Mouse (Mus musculus) limb, embryonic 11.5 days (tissue): ENCODE results near the gene Pclaf. TPM values are rescaled to one million over a fixed set of nuclear protein-coding genes. Genes with fewer than 3 reads are reported as not detected.

Experiments
- ATAC-seq: fragments of 200-750 bp; cut with Nextera tagmentation; 2 replicates; pipeline ENCODE4 v1.8.0; 2017; ENCODE audit warnings: low read depth; ENCODE audit not compliant: insufficient number of reproducible peaks, low FRiP score, low TSS enrichment
- DNase-seq: peaks from one replicate; pipeline ENCODE4 v3.0.0-alpha.2; 2015; ENCODE audit warnings: low spot score
- H3K27ac ChIP-seq: fragments of 300-500 bp; sonication (generic); replicated peaks from 2 replicates; pipeline ENCODE4 v1.5.1; 2014; ENCODE audit warnings: low read depth, mild to moderate bottlenecking, low read length
- H3K27me3 ChIP-seq: fragments of 300-500 bp; sonication (generic); 2 replicates; pipeline ENCODE4 v1.6.1; 2014; ENCODE audit warnings: mild to moderate bottlenecking, low read length, mixed read lengths; ENCODE audit not compliant: control insufficient read depth, insufficient read depth
- H3K36me3 ChIP-seq: fragments of 300-500 bp; sonication (generic); 2 replicates; pipeline ENCODE4 v1.6.1; 2014; ENCODE audit warnings: mild to moderate bottlenecking, low read length, moderate library complexity, mixed read lengths; ENCODE audit not compliant: control insufficient read depth, insufficient read depth
- H3K4me1 ChIP-seq: fragments of 300-500 bp; sonication (generic); 2 replicates; pipeline ENCODE4 v1.6.1; 2014; ENCODE audit warnings: low read length, mixed read lengths; ENCODE audit not compliant: control insufficient read depth, insufficient read depth
- H3K4me2 ChIP-seq: fragments of 300-500 bp; sonication (generic); 2 replicates; pipeline ENCODE4 v1.6.1; 2014; ENCODE audit warnings: low read depth, mild to moderate bottlenecking, moderate library complexity; ENCODE audit not compliant: severe bottlenecking
- H3K4me3 ChIP-seq: fragments of 300-500 bp; sonication (generic); 2 replicates; pipeline ENCODE4 v1.5.1; 2014; ENCODE audit warnings: low read depth, low read length
- H3K9ac ChIP-seq: fragments of 300-500 bp; sonication (generic); 2 replicates; pipeline ENCODE4 v1.6.1; 2014; ENCODE audit warnings: mild to moderate bottlenecking, low read length
- H3K9me3 ChIP-seq: fragments of 300-500 bp; sonication (generic); 2 replicates; pipeline ENCODE4 v1.6.1; 2016; ENCODE audit warnings: low read length; ENCODE audit not compliant: control insufficient read depth
- WGBS: fragments of 180-500 bp; shearing (Covaris S2); extraction: QIAGEN DNeasy Blood & Tissue Kit; methylation state at CpG from one replicate; pipeline ENCODE4 v1.1.7; 2014; 5-methylcytosine and 5-hydroxymethylcytosine counted together
- polyA plus RNA-seq: library from polyadenylated mRNA; unstranded; fragments of >200 nt; fragmentation: Nextera tagmentation; extraction: Ambion mirVana; gene quantifications from 2 replicates; pipeline ENCODE4 v1.2.1, GENCODE M21; 2014

Pclaf gene
- polyA plus RNA-seq, 1 experiment from 2014 or later = 280 TPM

DNA sequence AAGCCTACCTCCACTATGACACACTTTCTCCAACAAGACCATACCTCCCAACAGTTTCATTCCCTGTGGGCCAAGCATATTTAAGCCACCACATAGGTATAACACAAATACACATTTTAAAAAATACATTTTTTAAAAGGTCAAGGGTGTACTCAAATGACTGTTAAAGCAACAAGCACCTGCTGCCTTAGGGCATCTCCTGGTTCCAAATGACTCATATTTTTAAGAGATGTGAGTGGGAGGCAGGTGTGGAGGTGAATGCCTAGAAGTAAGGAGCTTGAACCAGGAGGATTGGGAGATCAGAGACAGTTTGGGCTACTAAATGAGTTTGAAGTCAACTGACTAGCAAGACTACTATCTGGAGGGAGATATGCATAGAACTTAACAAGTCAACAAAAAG, 39.8 kb downstream of the Pclaf start:
- ATAC-seq (no peak), DNase-seq (no peak)
- Histone ChIP-seq H3K27ac (no peak overlapping the region), H3K27me3 (no peaks in the 10 kb centered on the region), H3K9ac (no peak overlapping the region), H3K9me3 (no peaks in the 10 kb centered on the region), H3K4me3 (no peak overlapping the region), H3K36me3 (no peaks in the 10 kb centered on the region), H3K4me1 (no peaks in the 10 kb centered on the region), H3K4me2 (no peak overlapping the region)

DNA sequence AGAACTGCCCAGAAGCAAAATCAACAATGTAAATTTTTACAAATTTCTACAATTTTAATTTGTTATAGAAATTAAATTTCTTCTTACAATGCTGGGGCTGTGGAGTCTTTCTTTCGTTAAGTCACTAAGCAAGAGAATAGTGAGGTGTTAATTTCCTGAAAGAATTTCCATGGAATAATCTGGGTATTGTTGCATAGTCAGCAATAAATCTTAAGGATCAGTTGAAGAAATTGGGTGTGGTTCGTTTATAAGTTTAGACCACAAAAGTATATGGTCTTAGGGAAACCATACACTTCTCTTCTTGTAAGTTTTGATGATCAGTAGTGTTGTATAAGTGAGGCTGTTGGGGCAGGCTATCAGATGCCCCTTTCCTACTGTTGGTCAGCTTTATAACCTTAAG, 47.5 kb downstream of the Pclaf start:
- Histone ChIP-seq H3K4me3 (no peak overlapping the region), H3K36me3 (no peaks in the 10 kb centered on the region), H3K4me2 (no peak overlapping the region), H3K9ac (no peak overlapping the region), H3K4me1 (no peaks in the 10 kb centered on the region), H3K27me3 (no peaks in the 10 kb centered on the region), H3K9me3 (no peaks in the 10 kb centered on the region), H3K27ac (no peak overlapping the region)
- ATAC-seq (no peak), DNase-seq (no peak)
- WGBS = 87% methylated on average over 2 of the region's 2 CpGs

DNA sequence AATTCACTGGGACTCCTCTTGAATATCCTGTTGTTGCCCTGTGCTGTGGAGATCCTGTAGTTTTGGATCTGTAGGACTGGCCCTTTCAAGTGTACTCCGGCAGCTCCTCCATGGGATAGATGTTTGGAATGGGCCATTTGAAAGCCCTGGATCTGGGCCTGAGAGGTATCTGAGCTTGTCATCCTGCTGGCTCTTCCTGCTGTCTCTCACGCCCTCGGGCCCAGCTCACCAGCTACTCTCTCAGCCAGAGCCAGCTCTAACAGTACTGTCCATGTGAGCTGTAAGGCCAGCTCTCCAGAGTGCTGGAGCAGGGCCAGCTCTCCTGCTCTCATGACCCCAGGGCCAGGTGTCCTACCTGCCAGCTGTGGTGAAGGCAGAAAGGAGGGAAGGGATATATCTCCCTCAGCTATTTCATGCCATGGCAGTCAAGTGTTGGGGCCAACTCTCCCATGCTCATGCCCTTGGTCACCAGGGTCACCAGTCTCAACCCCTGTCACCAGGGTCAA, 61.1 kb downstream of the Pclaf start:
- Histone ChIP-seq H3K27me3 (no peaks in the 10 kb centered on the region), H3K9ac (no peak overlapping the region), H3K27ac (no peak overlapping the region), H3K4me1 (no peaks in the 10 kb centered on the region), H3K4me3 (no peak overlapping the region), H3K4me2 (no peak overlapping the region), H3K36me3 (no peaks in the 10 kb centered on the region), H3K9me3 (no peaks in the 10 kb centered on the region)
- WGBS = 86% methylated on average over 3 of the region's 3 CpGs
- DNase-seq = no peak
- ATAC-seq = no peak

Other genes starting within 250 kb of the Pclaf start
- gene Oaz2, start 222.2 kb upstream of the Pclaf start, polyA plus RNA-seq = 254 and 261 TPM in 2 replicates
- gene Zfp609, start 62.7 kb upstream of the Pclaf start, polyA plus RNA-seq = 7.3 and 8.2 TPM in 2 replicates
- gene Trip4, start 18.6 kb downstream of the Pclaf start, polyA plus RNA-seq = 35.3 and 40.6 TPM in 2 replicates
- gene Csnk1g1, start 18.7 kb downstream of the Pclaf start, polyA plus RNA-seq = 15.9 and 18.6 TPM in 2 replicates
- gene Ppib, start 170.0 kb downstream of the Pclaf start, polyA plus RNA-seq = 523 and 551 TPM in 2 replicates
- 2.3 and 2.9 TPM in 2 replicates for gene Snx22, start 179.5 kb downstream of the Pclaf start, polyA plus RNA-seq
- gene Snx1, start 236.3 kb downstream of the Pclaf start, polyA plus RNA-seq = 123 and 127 TPM in 2 replicates
- gene Ciao2a, start 236.4 kb downstream of the Pclaf start, polyA plus RNA-seq = 177 and 178 TPM in 2 replicates